Mouse (Mus musculus): ENCODE data around the gene Bmp6.

Bmp6 gene

DNA sequence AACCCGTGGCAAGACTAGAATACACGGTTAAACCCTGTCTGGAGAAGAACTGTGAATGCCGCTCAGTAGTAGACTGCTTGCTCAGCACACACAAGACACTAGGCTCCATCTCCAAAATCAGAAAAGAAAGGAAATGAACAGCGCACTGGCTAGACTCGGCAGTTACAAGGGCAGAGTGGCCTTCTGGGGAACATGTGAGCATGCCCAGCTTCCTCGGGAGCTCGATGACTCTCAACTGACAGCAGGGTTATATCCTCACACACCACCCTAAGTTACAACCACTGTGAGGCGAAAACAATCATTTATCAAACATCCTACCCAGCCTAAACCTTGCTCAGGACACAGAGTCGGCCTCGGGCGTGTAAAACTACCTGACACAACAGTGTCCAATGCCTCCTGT, 175.4 kb downstream of the Bmp6 start:
- DNase-seq: no peak

- DNase-seq: no peak
These were observed 177.2 kb downstream of the Bmp6 start for GRCm38 (mm10) chr13:38522056-38522654.

DNA sequence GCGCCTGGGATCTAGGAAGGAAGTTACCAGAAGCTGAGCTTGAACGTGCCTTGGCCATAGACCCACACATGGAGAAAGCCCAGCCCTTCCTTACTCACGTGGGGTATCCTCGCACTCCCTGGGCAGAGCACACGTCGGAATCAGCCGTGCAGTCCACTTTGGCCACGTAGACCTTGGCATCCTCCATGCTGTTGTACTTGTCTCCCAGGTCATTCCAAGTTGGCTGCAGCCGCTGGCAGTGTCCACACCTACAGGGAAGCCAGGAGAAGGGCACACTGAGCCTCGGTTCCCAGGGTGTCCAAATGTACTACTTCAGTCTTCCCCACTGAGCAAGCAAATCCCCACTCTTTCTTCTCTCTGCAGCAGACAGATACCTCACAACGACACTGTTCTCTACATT, 178.3 kb downstream of the Bmp6 start:
- DNase-seq: no peak

DNA sequence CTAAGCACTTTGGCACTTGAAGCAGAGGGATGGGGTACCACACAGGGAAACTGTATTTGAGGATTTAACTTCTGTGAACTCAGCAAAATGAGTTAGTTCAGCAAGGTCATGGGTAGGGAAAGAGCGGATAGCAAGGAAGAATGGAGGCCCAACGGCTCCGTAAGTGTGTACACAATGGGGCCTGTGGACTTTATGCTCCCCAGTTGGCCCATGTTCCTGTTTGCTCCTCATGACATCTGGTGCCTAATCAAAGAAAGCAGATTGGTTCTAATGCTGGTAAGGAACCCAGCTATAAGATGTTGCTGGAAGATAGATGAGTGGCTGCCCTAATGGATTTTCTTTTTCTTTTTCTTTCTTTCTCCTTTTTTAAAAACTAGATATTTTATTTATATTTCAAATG, 180.4 kb downstream of the Bmp6 start:
- no peak for DNase-seq

- DNase-seq: no peak
These were observed 181.2 kb downstream of the Bmp6 start for GRCm38 (mm10) chr13:38526116-38526515.

- DNase-seq: no peak
These were observed 182.3 kb downstream of the Bmp6 start for GRCm38 (mm10) chr13:38527041-38527796.

DNA sequence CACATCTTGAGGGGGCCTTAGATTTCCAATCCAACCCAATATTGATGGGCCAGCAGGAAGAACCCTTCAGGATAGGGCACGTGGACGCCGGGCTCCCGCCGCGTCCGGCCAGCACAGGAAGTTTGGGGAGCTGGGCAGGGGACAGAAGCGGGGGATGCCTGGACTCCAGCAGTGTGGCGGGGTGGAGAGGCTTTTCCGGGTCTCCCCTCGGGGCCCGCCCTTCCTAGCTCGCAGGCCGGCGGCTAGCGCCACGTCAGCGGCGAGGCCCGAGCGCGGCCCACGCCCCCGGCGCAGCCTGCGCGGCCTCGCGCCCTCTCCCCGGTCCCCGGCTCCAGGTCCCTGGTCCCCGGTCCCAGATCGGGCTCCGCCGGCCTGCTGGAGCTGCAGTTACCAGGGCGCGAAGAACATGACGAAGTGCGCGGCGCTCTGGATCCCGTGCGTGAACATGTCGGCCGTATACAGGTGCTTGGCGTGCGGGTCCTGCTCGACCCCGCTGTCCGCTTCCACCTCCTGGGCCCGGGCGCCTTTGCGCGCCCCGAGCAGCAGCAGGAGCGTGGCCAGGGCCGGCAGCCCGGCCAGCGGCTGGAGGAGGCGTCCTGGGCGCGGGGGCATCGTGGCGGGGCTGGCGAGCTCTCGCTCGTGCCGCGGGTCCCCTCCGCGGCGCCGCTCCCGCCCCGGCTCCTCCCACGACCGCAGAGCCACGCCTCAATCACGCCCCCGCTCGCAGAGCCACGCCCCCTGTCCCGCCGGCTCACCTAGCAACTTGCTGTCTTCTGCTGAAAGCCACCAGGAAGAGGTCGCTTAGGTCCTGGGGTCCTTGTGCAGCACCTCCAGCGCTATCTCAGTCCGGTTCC, 183.1 kb downstream of the Bmp6 start:
- peak; percentile 99 for DNase-seq

- DNase-seq: peak; percentile 93
These were observed 183.9 kb downstream of the Bmp6 start, which contains the start of gene Txndc5 for GRCm38 (mm10) chr13:38528687-38529294. TSS of gene Txndc5 (minus strand) at chr13:38528824.

DNA sequence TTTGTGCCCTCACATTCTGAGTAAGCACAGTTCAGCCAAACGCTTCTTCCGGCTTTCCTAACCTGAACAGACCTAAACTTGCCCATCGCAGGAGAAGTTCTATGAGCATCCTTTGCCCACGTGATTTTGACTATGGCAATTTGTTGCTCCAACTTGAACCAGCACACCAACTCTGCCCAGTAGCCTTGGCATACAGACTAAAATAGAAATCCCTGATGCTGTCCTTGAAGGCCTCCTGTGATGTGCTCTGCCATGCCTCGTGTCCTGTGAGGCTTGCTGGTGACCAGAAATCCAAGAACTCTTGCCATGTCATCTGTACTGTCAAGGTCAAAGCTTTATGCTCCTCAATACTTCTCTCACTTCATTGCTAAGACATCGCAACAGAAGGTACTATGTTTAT, 184.7 kb downstream of the Bmp6 start:
- peak; percentile 75 for DNase-seq

DNA sequence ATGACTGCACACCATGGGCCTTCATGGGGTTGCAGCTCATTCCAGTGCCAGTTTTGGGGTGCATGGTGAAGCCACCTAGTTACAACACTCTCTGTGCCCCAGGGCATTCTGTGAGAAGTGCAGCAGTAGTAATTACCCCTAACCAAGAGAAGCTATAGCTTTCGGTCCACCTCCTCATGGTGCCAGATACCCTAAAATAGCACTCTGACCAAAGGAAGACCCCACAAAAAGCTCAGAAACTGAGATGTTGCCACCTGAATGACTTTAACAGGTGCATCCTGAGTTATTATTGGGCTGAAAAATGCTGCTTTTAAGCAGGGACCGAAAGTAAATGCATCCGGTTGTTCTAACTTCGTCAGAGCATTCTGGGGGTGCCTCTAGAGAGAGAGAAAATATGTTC, 186.6 kb downstream of the Bmp6 start:
- DNase-seq: peak; percentile 57

DNA sequence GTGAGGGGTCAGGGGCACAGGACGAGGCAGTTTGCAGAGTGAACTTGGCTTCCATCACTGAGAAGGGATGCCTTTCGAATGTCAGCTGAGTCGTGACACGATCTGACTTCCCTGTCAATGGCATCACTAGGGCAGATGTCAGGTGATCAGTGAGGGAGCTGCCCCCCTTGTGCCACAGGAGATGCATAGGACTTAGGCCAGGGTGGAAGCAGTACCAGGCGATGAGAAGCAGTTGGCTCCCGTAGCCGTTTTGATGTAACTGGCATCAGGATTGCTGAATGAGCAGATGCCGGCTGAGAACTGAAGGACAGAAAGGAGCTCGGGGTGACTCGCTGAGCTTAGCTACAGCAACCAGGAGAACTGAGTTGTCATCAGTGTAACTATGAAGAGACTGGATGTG, 188.6 kb downstream of the Bmp6 start:
- peak; percentile 86 for DNase-seq

GRCm38 (mm10) chr13:38534016-38534415, 189.1 kb downstream of the Bmp6 start:
- peak; percentile 90 for DNase-seq

DNA sequence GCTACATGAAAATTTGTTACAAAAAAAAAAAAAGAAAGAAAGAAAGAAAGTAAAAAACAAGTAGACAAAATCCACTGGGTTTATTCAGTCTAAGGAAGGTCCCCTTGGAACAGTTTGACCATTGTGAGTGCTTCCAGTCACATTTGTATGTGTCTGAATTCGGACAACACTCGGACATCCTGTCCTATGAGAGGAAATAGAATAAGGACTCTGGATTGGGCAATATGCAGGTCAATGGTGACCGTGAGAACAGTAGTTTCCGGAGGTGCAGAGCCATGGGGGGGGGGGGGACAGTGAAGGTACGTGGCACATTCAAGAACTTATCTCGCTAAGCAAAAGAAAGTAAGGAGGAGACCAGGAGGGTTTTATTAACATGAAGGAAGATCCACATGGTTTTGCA, 189.8 kb downstream of the Bmp6 start:
- DNase-seq: peak; percentile 84

GRCm38 (mm10) chr13:38537521-38537920, 192.6 kb downstream of the Bmp6 start:
- peak; percentile 62 for DNase-seq

DNA sequence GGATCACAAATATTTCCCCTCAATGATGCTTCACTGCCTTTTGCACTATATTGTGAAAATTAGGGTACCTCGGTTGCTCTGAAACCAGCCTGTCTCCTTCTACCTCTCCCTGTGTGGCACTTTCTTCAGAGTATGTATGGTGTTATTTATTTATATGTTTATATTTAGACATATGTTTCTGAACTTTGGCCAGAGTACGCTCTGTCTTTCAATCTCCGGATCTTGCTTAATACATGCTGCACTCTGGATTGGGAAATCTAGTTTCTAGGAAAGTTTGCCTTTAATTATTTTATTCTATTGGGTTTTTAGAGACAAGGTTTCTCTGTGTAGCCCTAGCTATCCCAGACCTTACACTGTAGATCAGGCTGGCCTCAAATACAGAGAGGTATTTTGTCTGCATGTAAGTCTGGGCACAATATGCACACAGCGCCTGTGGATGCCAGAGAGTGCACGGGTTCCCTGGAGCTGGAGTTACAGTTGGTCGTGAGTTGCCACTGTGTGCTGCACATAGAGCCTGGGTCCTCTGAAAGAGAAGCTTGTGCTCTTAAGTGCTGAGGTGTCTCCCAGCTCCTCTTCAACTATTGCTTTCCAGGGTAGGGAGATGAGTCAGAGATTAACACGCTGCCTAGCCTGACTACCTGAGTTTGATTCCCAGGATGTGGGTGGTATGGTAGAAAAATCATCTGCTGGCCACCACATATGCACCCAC, 194.4 kb downstream of the Bmp6 start:
- DNase-seq: peak; percentile 71

GRCm38 (mm10) chr13:38543455-38544125, 198.7 kb downstream of the Bmp6 start:
- peak; percentile 84 for DNase-seq

DNA sequence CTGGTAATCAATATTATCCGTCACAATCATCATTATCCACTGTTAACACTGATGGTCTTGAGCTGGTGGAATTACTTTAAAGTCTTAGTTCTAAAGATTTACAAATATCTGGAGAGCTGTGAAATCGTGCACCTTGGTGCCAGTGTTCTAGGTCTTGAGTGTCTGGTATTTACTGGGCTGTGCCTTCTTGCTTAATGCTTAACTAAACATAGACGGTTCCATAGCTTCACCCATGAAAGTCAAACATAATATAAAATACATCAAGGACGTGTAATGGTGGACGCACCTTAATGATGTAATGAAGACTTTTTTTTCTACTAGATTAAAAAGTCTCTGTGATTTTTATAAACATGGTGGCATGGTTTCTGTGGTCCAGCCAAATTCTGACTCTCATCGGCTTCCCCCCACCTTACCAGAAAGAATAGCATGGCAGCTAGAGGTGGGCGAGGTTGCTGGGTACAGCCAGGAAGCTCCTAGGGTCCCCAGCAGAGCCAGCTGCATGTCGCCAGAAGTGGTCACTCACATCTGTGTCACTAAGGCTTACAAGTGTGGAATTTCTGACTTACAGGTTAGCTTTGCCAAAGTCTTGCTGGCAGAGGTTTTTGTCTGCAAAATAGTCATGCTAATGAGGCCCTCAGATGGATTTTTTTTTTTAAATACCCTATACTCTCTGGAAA, 200.0 kb downstream of the Bmp6 start:
- peak; percentile 80 for DNase-seq

DNA sequence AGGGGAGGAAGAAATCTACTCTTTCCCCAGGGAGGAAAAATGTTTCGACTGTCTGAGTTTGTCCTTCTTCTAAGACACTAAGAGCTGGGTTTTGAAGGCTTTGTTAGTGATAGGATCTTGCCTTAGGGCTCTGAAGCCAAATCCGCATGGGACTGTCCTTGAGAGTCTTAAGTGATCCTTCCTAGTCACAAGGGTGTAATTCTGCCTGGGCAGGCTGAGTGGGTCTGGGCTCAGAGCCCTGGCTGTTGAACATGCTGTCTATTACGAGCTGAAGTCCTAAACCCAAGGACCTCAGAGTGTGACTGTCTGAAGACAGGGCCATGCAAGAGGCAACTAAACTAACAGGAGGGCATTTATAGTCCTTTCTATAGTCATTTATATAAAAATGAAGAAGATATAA, 200.6 kb downstream of the Bmp6 start:
- DNase-seq: peak; percentile 95

- peak; percentile 76 for DNase-seq
These were observed 201.8 kb downstream of the Bmp6 start for GRCm38 (mm10) chr13:38546754-38547153.

GRCm38 (mm10) chr13:38547717-38548116, 202.8 kb downstream of the Bmp6 start:
- peak; percentile 37 for DNase-seq

- DNase-seq: peak; percentile 34
These were observed 203.8 kb downstream of the Bmp6 start for GRCm38 (mm10) chr13:38548681-38549080.

All from heart, adult 11 months (tissue).